ENCODE assay signal across 10 mouse cellular contexts in genomic region chr14:121996786-121997185, GRCm38 (mm10). TPM values are rescaled to one million over a fixed set of nuclear protein-coding genes. Genes with fewer than 3 reads are reported as not detected.
DNase-seq lines count a peak whose midpoint lies in the region; ATAC-seq and TF ChIP-seq lines count a peak whose summit lies in the region.
"Had no signal": no experiment of that assay in that cellular context is flagged by ENCODE, and none has a peak within 500 bp of the region (broad histone marks: within the 10 kb centered on the region; RNA-seq: fewer than 3 reads in every experiment).

No protein-coding gene starts in this region.

- H3K27ac ChIP-seq in kidney, embryonic 16.5 days (ENCODE audit: low read length), result no peak overlapping the region
- 0 out of 2 replicates have a peak overlapping the region, but pooled peaks have one; percentile 13 for H3K27ac ChIP-seq in heart, embryonic 12.5 days (ENCODE audit: poor library complexity, severe bottlenecking)
- H3K27ac ChIP-seq in forebrain, embryonic 16.5 days (ENCODE audit: low read length), result no peak overlapping the region
- no peak overlapping the region for H3K27ac ChIP-seq in intestine, postnatal 0 days (ENCODE audit: low read depth, low read length)

- no peaks in the 10 kb centered on the region; the same call in 1 of the 2 replicates for H3K36me3 ChIP-seq in kidney, embryonic 16.5 days (ENCODE audit: insufficient read depth, low read length)
- H3K36me3 ChIP-seq in heart, embryonic 12.5 days, result peaks cover 28% of the 10 kb centered on the region
- H3K36me3 ChIP-seq in forebrain, embryonic 16.5 days (ENCODE audit: control insufficient read depth, insufficient read depth), result no peaks in the 10 kb centered on the region
- peaks cover 36% of the 10 kb centered on the region; the same call in 1 of the 2 replicates for H3K36me3 ChIP-seq in intestine, postnatal 0 days (ENCODE audit: control insufficient read depth, insufficient read depth)

- H3K27me3 ChIP-seq in kidney, embryonic 16.5 days (ENCODE audit: insufficient read depth, low read length), result no peaks in the 10 kb centered on the region
- H3K27me3 ChIP-seq in heart, embryonic 12.5 days (replicated peaks), result no peaks in the 10 kb centered on the region
- no peaks in the 10 kb centered on the region for H3K27me3 ChIP-seq in forebrain, embryonic 16.5 days (replicated peaks; ENCODE audit: control insufficient read depth, insufficient read depth, low read length)
- no peaks in the 10 kb centered on the region for H3K27me3 ChIP-seq in intestine, postnatal 0 days (replicated peaks; ENCODE audit: control insufficient read depth, insufficient read depth, low read length)

- WGBS in kidney, embryonic 16.5 days, result 83% methylated on average over 8 of the region's 8 CpGs
- WGBS in heart, embryonic 12.5 days, result 83% methylated on average over 8 of the region's 8 CpGs
- WGBS in forebrain, embryonic 16.5 days, result 96% methylated on average over 8 of the region's 8 CpGs
- 75% methylated on average over 8 of the region's 8 CpGs for WGBS in intestine, postnatal 0 days

- H3K4me3 ChIP-seq in kidney, embryonic 16.5 days (ENCODE audit: low read length), result no peak overlapping the region
- no peak overlapping the region for H3K4me3 ChIP-seq in heart, embryonic 12.5 days
- H3K4me3 ChIP-seq in forebrain, embryonic 16.5 days (replicated peaks; ENCODE audit: low read length), result no peak overlapping the region
- H3K4me3 ChIP-seq in intestine, postnatal 0 days (ENCODE audit: low read depth, low read length), result no peak overlapping the region

- DNase-seq in kidney, adult 18-20 months, result peak; percentile 74
- peak; percentile 73 for DNase-seq in adrenal gland, postnatal 10 days
- peak; percentile 77 for DNase-seq in lung, postnatal 14 days
- no peak for DNase-seq in thymus, adult 18-20 months

- no peaks in the 10 kb centered on the region for H3K9me3 ChIP-seq in kidney, embryonic 16.5 days (ENCODE audit: low read length)
- H3K9me3 ChIP-seq in heart, embryonic 12.5 days (replicated peaks), result no peaks in the 10 kb centered on the region
- no peaks in the 10 kb centered on the region for H3K9me3 ChIP-seq in forebrain, embryonic 16.5 days (ENCODE audit: control insufficient read depth, low read length)
- H3K9me3 ChIP-seq in intestine, postnatal 0 days (ENCODE audit: control insufficient read depth), result no peaks in the 10 kb centered on the region

- no peak for TF ChIP-seq CTCF in intestine, postnatal 0 days (IDR thresholded peaks at IDR 0.05; ENCODE audit: low read depth)

- H3K4me1 ChIP-seq in kidney, embryonic 16.5 days (ENCODE audit: insufficient read depth, low read length), result peaks cover 11% of the 10 kb centered on the region; the same call in 1 of the 2 replicates
- H3K4me1 ChIP-seq in heart, embryonic 12.5 days (replicated peaks), result peaks cover 14% of the 10 kb centered on the region
- no peaks in the 10 kb centered on the region for H3K4me1 ChIP-seq in forebrain, embryonic 16.5 days (replicated peaks; ENCODE audit: control insufficient read depth, insufficient read depth, low read length)
- 0 out of 2 replicates have a peak, but pooled peaks cover 5% of the 10 kb centered on the region for H3K4me1 ChIP-seq in intestine, postnatal 0 days (replicated peaks; ENCODE audit: control insufficient read depth, insufficient read depth, low read length)

- H3K4me2 ChIP-seq in kidney, embryonic 16.5 days (replicated peaks; ENCODE audit: low read depth, low read length), result no peak overlapping the region
- H3K4me2 ChIP-seq in heart, embryonic 12.5 days, result no peak overlapping the region
- no peak overlapping the region for H3K4me2 ChIP-seq in forebrain, embryonic 16.5 days (ENCODE audit: low read length)
- no peak overlapping the region for H3K4me2 ChIP-seq in intestine, postnatal 0 days (replicated peaks; ENCODE audit: low read depth)

- no peak for ATAC-seq in kidney, embryonic 16.5 days (ENCODE audit: low FRiP score, low TSS enrichment)
- ATAC-seq in heart, embryonic 12.5 days (ENCODE audit: insufficient number of reproducible peaks, low FRiP score), result no peak
- ATAC-seq in forebrain, embryonic 16.5 days, result no peak
- ATAC-seq in intestine, postnatal 0 days, result no peak

- no peak overlapping the region for H3K9ac ChIP-seq in kidney, embryonic 16.5 days (replicated peaks; ENCODE audit: low read length)
- no peak overlapping the region for H3K9ac ChIP-seq in heart, embryonic 12.5 days
- H3K9ac ChIP-seq in forebrain, embryonic 16.5 days (replicated peaks; ENCODE audit: low read depth, low read length), result no peak overlapping the region
- H3K9ac ChIP-seq in intestine, postnatal 0 days (ENCODE audit: low read depth, low read length), result no peak overlapping the region

RNA-seq across cellular contexts. Expression of gene Gpr183, which starts 31.8 kb away (rescaled TPM):
- polyA plus RNA-seq in kidney, embryonic 16.5 days (2015; fragmentation: Nextera tagmentation; extraction: Ambion mirVana), result 4.0 and 4.9 TPM in 2 replicates
- total RNA-seq in adrenal gland, postnatal 10 days (2021), result 1 to 10 TPM in 1 of 2 experiments, under 1 TPM in 1; 0.94 to 1.2 TPM
- 1.6 and 1.7 TPM in 2 replicates for polyA plus RNA-seq in heart, embryonic 12.5 days (2016; fragmentation: Nextera tagmentation; extraction: Ambion mirVana)
- polyA plus RNA-seq in forebrain, embryonic 16.5 days (2015; fragmentation: Nextera tagmentation; extraction: Ambion mirVana), result 1.1 and 1.3 TPM in 2 replicates
- 1.5 and 1.6 TPM in 2 replicates for polyA plus RNA-seq in intestine, postnatal 0 days (2015; fragmentation: Nextera tagmentation; extraction: Ambion mirVana)

RNA-seq across cellular contexts. Expression of gene Timm8a2, which starts 37.7 kb away (rescaled TPM):
- polyA plus RNA-seq in kidney, embryonic 16.5 days (2015; fragmentation: Nextera tagmentation; extraction: Ambion mirVana), result not detected in 2 replicates
- under 1 TPM in 1 of 2 experiments, not detected in 1; 0.33 TPM for total RNA-seq in adrenal gland, postnatal 10 days (2021)
- polyA plus RNA-seq in heart, embryonic 12.5 days (2016; fragmentation: Nextera tagmentation; extraction: Ambion mirVana), result not detected in 2 replicates
- not detected in 2 replicates for polyA plus RNA-seq in forebrain, embryonic 16.5 days (2015; fragmentation: Nextera tagmentation; extraction: Ambion mirVana)
- not detected in 2 replicates for polyA plus RNA-seq in intestine, postnatal 0 days (2015; fragmentation: Nextera tagmentation; extraction: Ambion mirVana)
- total RNA-seq: layer of hippocampus, adult 18-20 months had no signal
- polyA plus RNA-seq: neural tube, embryonic 14.5 days had no signal

Comparison
In these comparisons a context has a peak if more than half of its experiments do, and no peak if none do; other contexts are left out.
1. DNase-seq: peak in kidney, adult 18-20 months (single experiment), adrenal gland, postnatal 10 days (single experiment) and lung, postnatal 14 days (single experiment); none in thymus, adult 18-20 months (0 of 2).